Mouse (Mus musculus) lung, postnatal 0 days (tissue): ENCODE measurements at regions not wholly inside any gene's neighbourhood (a gene's known extent, or its start where the extent isn't known, plus 50 kb on each side); places are given as distances from the start of the nearest gene placed in this dataset.
A peak's percentile ranks its signal among the peaks of the same experiment; 100 is the strongest.

Experiments
- ATAC-seq: fragments of 200-750 bp; cut with Nextera tagmentation; 2 replicates; pipeline ENCODE4 v1.8.0; 2017; ENCODE audit warnings: moderate library complexity
- DNase-seq: peaks from one replicate; pipeline ENCODE4 v3.0.0-alpha.2; 2016; ENCODE audit warnings: low spot score
- H3K27ac ChIP-seq: fragments of 300-500 bp; sonication (generic); 2 replicates; pipeline ENCODE4 v1.5.1; 2014; ENCODE audit warnings: antibody characterized with exemption, mild to moderate bottlenecking, low read length, mixed read lengths
- H3K27me3 ChIP-seq: fragments of 300-500 bp; sonication (generic); replicated peaks from 2 replicates; pipeline ENCODE4 v1.6.1; 2014; ENCODE audit warnings: low read length, mixed read lengths; ENCODE audit not compliant: insufficient read depth
- H3K36me3 ChIP-seq: fragments of 300-500 bp; sonication (generic); 2 replicates; pipeline ENCODE4 v1.6.1; 2014; ENCODE audit warnings: low read length, mixed read lengths; ENCODE audit not compliant: insufficient read depth
- H3K4me1 ChIP-seq: fragments of 300-500 bp; sonication (generic); 2 replicates; pipeline ENCODE4 v1.6.1; 2014; ENCODE audit warnings: antibody characterized with exemption, low read depth, low read length, mixed read lengths; ENCODE audit not compliant: insufficient read depth
- H3K4me2 ChIP-seq: fragments of 300-500 bp; sonication (generic); replicated peaks from 2 replicates; pipeline ENCODE4 v1.6.1; 2014; ENCODE audit warnings: low read depth, mild to moderate bottlenecking, low read length, moderate library complexity, mixed read lengths
- H3K4me3 ChIP-seq: fragments of 300-500 bp; sonication (generic); 2 replicates; pipeline ENCODE4 v1.5.1; 2014; ENCODE audit warnings: low read depth, low read length
- H3K9ac ChIP-seq: fragments of 300-500 bp; sonication (generic); replicated peaks from 2 replicates; pipeline ENCODE4 v1.6.1; 2014; ENCODE audit warnings: low read depth, mild to moderate bottlenecking
- H3K9me3 ChIP-seq: fragments of 300-500 bp; sonication (generic); 2 replicates; pipeline ENCODE4 v1.6.1; 2016; ENCODE audit warnings: low read length, mixed read lengths
- CTCF ChIP-seq: IDR thresholded peaks from 2 replicates; pipeline ENCODE4 v1.5.1; 2016; ENCODE audit warnings: antibody characterized with exemption, mild to moderate bottlenecking
- EP300 ChIP-seq: IDR thresholded peaks from 2 replicates; pipeline ENCODE4 v1.6.1; 2016; ENCODE audit warnings: antibody characterized with exemption, mild to moderate bottlenecking, control low read depth
- WGBS: fragments of 180-500 bp; shearing (Covaris S2); extraction: QIAGEN DNeasy Blood & Tissue Kit; methylation state at CpG from one replicate; pipeline ENCODE4 v1.1.7; 2014; 5-methylcytosine and 5-hydroxymethylcytosine counted together

DNA sequence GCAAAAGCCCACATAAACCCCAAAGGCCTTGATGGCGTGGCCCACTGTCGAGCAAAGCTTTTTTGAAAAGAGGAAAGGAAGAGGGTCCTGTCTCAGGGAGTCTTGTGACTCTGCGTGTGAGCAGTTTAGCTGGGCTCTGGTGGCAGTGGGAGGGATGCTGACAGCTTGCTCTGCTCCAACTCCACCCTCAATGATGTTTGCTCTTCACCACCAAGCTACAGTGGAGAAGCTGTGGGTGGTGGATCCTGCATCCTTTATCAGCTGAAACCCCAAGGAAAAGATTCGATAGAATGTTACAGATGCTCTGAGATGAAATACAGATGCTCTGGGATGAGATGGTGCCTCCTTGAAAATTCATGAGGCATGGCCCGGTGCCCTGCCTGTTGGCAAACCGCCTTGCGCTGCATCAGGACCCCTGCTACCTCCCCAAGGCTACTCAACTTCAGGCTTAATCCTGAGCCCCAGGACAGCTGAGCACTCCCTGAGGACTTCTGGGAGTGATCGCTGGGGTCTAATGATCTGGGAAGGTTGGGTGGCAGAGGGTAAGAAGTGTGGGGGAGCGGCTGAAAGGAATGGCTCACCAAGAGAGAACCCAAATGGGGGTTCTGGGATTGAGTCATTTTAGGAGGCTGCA is 120.8 kb upstream of the Kit start:
- ATAC-seq (no peak), DNase-seq (no peak)
- no peaks in the 10 kb centered on the region for H3K9me3 ChIP-seq
- no peak overlapping the region for H3K9ac ChIP-seq
- WGBS: 79% methylated on average over 9 of the region's 9 CpGs
- H3K36me3 ChIP-seq: no peaks in the 10 kb centered on the region
- no peak for TF ChIP-seq EP300
- no peak for TF ChIP-seq CTCF
- no peaks in the 10 kb centered on the region for H3K4me1 ChIP-seq
- H3K27me3 ChIP-seq: 0 out of 2 replicates have a peak, but pooled peaks cover 4% of the 10 kb centered on the region
- H3K27ac ChIP-seq: no peak overlapping the region
- H3K4me2 ChIP-seq: no peak overlapping the region
- no peak overlapping the region for H3K4me3 ChIP-seq

DNA sequence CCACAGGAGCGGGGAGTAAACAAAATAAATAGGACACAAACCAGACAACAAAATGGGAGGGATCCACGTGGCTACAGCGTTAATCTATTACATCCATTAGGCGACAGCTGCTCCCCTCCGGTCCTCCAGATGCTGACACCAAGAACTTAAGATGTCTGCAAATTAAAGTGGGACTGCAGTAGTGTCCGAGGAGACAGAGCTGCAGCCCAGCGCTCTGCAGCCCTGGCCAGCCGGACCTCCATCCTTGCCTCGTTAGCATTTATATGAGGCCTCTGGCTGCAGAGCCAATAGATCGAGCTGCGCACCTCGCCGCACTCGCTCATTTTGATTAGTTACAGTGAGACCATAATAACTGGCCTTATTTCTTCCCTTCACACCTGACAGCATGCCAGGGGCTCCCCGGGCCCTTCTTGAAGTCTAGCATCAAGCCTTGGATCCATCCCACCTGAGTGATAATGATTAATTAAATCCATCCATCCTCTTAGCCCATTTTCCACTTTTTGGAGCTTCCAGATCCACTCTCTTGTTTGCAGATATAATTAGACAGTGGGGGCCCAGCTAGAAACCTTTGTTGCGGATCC is 119.7 kb upstream of the Kit start:
- Histone ChIP-seq H3K4me2 (no peak overlapping the region), H3K4me1 (no peaks in the 10 kb centered on the region), H3K4me3 (no peak overlapping the region), H3K9me3 (no peaks in the 10 kb centered on the region), H3K27ac (no peak overlapping the region), H3K27me3 (0 out of 2 replicates have a peak, but pooled peaks cover 4% of the 10 kb centered on the region), H3K9ac (no peak overlapping the region), H3K36me3 (no peaks in the 10 kb centered on the region)
- no peak for DNase-seq
- TF ChIP-seq CTCF: no peak
- no peak for TF ChIP-seq EP300
- no peak for ATAC-seq
- 84% methylated on average over 16 of the region's 16 CpGs for WGBS

DNA sequence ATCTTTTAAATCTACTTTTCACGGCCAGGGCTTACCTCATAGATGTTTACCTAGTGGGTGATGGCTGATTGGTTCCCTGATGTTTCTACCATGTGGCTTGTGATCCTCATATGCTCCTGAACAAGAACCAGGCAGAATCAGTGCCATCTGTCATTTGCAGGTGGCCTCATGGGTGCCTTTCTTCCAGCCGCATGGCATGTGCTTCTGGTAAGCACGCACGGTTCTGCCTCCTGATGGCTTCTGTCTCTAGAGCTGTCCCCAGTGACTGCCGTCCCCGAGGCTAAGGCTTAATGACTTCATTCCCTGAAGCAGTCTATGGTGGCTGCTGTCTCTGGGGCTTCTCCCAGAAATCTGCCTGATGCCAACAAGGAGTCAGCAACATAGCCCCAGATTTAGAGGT is 117.3 kb upstream of the Kit start:
- H3K27ac ChIP-seq: no peak overlapping the region
- no peak for DNase-seq
- H3K27me3 ChIP-seq: 0 out of 2 replicates have a peak, but pooled peaks cover 4% of the 10 kb centered on the region
- TF ChIP-seq EP300 (no peak), CTCF (no peak)
- H3K4me1 ChIP-seq: no peaks in the 10 kb centered on the region
- H3K9me3 ChIP-seq: no peaks in the 10 kb centered on the region
- ATAC-seq: no peak
- H3K4me3 ChIP-seq: no peak overlapping the region
- no peak overlapping the region for H3K9ac ChIP-seq
- H3K36me3 ChIP-seq: no peaks in the 10 kb centered on the region
- WGBS: 88% methylated on average over 6 of the region's 6 CpGs
- H3K4me2 ChIP-seq: no peak overlapping the region

DNA sequence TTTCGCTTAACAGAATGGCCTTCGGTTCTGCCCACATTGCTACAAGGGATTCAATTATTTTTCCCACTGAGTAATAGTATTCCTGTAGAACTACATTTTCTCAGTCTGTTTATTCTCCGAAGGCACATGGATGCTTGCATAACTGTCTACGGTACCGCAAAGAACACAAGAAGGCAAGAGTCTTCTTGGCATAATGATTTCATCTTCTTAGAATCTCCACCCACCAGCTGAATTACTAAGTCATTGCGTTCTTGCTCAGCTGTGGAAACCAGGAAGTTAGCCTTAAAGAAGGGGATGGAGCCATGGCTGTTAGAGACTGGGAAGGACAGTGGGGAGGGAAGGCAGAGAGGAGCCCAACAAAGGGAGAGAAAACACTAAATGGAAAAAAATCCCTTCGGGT is 116.4 kb upstream of the Kit start:
- DNase-seq (no peak), ATAC-seq (no peak)
- no peak overlapping the region for H3K27ac ChIP-seq
- no peak overlapping the region for H3K4me3 ChIP-seq
- no peaks in the 10 kb centered on the region for H3K36me3 ChIP-seq
- H3K4me2 ChIP-seq: no peak overlapping the region
- 0 out of 2 replicates have a peak, but pooled peaks cover 4% of the 10 kb centered on the region for H3K27me3 ChIP-seq
- WGBS: 90% methylated on average over 7 of the region's 7 CpGs
- H3K4me1 ChIP-seq: no peaks in the 10 kb centered on the region
- TF ChIP-seq EP300 (no peak), CTCF (no peak)
- H3K9me3 ChIP-seq: no peaks in the 10 kb centered on the region
- H3K9ac ChIP-seq: no peak overlapping the region

DNA sequence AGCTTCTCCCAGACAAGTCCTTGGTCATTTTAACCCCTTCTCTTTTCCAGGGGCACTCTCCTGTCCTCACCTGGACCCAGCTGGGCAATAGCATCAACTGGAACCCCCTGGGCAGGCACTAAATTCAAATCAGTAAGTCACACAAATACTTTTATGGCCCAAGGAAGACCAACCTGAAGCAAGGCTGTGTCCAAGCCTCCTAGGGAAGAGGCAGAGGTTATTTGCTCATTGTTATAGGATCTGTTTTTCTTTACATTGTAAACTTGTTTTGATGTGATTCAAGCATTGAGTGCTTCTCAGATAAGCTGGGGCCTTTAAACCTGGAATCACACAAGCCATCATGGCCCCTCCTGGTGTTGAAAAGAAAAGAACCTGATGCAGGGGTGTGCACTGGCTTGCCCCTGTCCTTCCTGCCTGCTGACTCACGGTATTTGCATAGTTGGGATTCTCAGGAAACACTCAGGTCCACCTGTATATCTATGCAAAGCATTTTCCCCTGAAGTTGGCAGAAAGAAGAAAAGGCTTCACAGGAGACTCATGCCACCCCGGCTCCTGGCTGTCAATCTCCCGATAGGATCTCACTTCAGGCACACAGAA is 114.9 kb upstream of the Kit start:
- ATAC-seq: peak; percentile 71

DNA sequence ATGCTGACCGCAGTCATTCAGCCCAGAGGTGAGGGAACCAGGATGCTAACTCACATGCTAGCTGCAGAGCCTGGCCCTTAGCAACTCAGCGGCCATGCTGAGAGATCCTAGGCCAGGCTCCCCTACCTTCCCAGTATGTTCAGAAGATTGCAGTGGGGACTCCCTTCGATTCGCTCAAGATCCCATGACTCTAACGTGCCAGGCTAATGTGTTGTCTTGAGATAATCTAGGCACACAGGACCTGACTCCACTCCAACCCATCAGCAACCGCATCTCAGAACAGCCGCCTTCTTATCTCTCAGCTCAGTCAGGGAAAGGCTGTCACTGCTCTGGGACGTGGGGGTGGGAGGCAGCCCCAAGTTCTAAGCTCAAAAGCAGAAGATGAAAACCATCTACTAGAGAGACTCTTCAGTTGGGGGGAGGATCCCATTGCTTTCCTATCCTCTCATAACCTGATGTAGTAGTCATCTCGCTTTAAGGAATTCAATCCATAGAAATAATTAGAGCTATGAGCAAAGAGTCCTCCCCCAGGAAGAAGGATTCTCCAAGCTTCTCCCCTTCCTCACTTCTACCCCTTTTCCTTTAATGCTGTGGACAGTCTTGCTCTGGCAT is 114.2 kb upstream of the Kit start:
- TF ChIP-seq EP300 (no peak), CTCF (no peak)
- WGBS: 57% methylated on average over 9 of the region's 9 CpGs
- Histone ChIP-seq H3K4me2 (no peak overlapping the region), H3K9ac (no peak overlapping the region), H3K9me3 (no peaks in the 10 kb centered on the region), H3K27ac (no peak overlapping the region), H3K36me3 (no peaks in the 10 kb centered on the region), H3K4me3 (no peak overlapping the region), H3K27me3 (no peaks in the 10 kb centered on the region), H3K4me1 (no peaks in the 10 kb centered on the region)
- ATAC-seq (no peak), DNase-seq (no peak)

More for the DNA sequence above, 114.9 kb upstream of the Kit start:
- peak; percentile 22 for DNase-seq
- Histone ChIP-seq H3K27me3 (0 out of 2 replicates have a peak, but pooled peaks cover 4% of the 10 kb centered on the region), H3K4me1 (no peaks in the 10 kb centered on the region), H3K9me3 (no peaks in the 10 kb centered on the region), H3K27ac (0 out of 2 replicates have a peak overlapping the region, but pooled peaks have one; percentile 4), H3K36me3 (no peaks in the 10 kb centered on the region), H3K4me3 (no peak overlapping the region), H3K4me2 (no peak overlapping the region), H3K9ac (no peak overlapping the region)
- TF ChIP-seq EP300 (no peak), CTCF (no peak)
- WGBS: 39% methylated on average over 3 of the region's 3 CpGs
